Mouse (Mus musculus): Measurements from ENCODE around the gene Stim1.
"Not testable (repeated sequence)": the region's sequence is repeated elsewhere in the genome, so short reads cannot be mapped to it uniquely, and the experiment has no call there.

DNA sequence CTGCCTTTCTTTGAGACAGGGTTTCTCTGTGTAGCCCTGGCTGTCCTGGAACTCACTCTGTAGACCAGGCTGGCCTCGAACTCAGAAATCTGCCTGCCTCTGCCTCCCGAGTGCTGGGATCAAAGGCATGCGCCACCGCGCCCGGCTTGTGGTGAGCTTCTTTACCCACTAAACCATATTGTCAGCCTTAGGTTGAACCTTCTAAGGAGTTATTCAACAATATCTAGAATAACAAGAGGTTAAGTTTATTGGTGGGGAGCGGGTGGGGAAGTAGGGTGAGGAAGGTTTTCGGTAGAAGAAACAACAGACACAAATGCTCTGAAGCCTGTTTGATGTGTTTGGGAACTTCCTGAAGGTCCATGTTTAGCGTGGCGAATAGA lies 1.6 kb upstream of the Stim1 start:
- not testable (repeated sequence) for TF ChIP-seq ZMIZ1, POLR2A, POLR2AphosphoS2 (IDR thresholded peaks at IDR 0.05; ENCODE audit: low read depth, low read length)

Data from CH12.LX (cell line).